Mouse (Mus musculus) bone marrow, adult 2 months (tissue): ENCODE data around the gene Cdca7l.

Experiments
- CTCF ChIP-seq: fragments of 200-500 bp; IDR thresholded peaks from 2 replicates; pipeline ENCODE4 v1.5.1; 2011; ENCODE audit warnings: low read length, control low read depth; ENCODE audit not compliant: control insufficient read depth, insufficient read depth
- POLR2A ChIP-seq: fragments of 200-500 bp; IDR thresholded peaks from 2 replicates; pipeline ENCODE4 v1.6.1; 2011; ENCODE audit warnings: low read depth, mild to moderate bottlenecking, control low read depth, low read length, borderline replicate concordance; ENCODE audit not compliant: control insufficient read depth

DNA sequence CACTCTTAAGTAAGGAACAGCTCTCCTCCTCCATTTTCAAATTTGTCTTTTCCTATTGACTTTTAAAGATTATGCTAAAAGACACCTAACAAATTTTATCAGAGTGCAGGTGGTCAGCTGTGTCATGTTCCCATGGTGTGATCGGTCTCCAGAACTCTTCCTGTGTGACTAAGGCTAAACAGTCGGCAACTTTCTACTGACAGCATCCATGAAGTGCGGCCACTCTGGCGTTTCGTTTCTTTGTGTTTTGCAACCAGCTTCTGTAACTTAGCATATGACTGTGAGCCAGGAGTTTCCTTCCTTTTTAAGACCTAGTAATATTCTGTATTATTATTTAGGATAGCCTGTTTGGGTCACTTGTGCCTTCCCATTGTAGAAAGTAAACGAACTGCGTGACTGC, 56.8 kb downstream of the Cdca7l start:
- no peak for TF ChIP-seq POLR2A
- no peak for TF ChIP-seq CTCF
